Mouse (Mus musculus): ENCODE measurements at regions not wholly inside any gene's neighbourhood (a gene's known extent, or its start where the extent isn't known, plus 50 kb on each side); places are given as distances from the start of the nearest gene placed in this dataset.

GRCm38 (mm10) chr12:107181291-107181690, 307.1 kb upstream of the 3110018I06Rik start:
- TF ChIP-seq GATA1 (IDR thresholded peaks at IDR 0.05; ENCODE audit: borderline replicate concordance, low read length): no peak
- TF ChIP-seq FLI1 (IDR thresholded peaks at IDR 0.05; ENCODE audit: low read length): no peak
